Mouse (Mus musculus) C2C12 (cell line): ENCODE data around the gene Tbcd.

Experiments
- CEBPB ChIP-seq: IDR thresholded peaks from one replicate; pipeline ENCODE4 v1.6.1; 2011; ENCODE audit warnings: low read depth, mild to moderate bottlenecking, control low read depth, moderate library complexity
- CTCF ChIP-seq: IDR thresholded peaks from one replicate; pipeline ENCODE4 v1.5.1; 2011; ENCODE audit not compliant: control insufficient read depth, insufficient read depth, insufficient read length
- FOSL1 ChIP-seq: IDR thresholded peaks from one replicate; pipeline ENCODE4 v1.8.0; 2011; ENCODE audit warnings: mild to moderate bottlenecking, low read length; ENCODE audit not compliant: poor library complexity, insufficient read depth, severe bottlenecking
- MAX ChIP-seq: IDR thresholded peaks from one replicate; pipeline ENCODE4 v1.6.1; 2011; ENCODE audit warnings: mild to moderate bottlenecking, control low read depth
- MYOD1 ChIP-seq: IDR thresholded peaks from one replicate; pipeline ENCODE4 v1.6.1; 2011; ENCODE audit warnings: low read depth; ENCODE audit not compliant: control insufficient read depth, insufficient read length
- MYOG ChIP-seq: IDR thresholded peaks from one replicate; pipeline ENCODE4 v1.6.1; 2011; ENCODE audit not compliant: control insufficient read depth, insufficient read length; ENCODE audit errors: extremely low read depth
- USF1 ChIP-seq: IDR thresholded peaks from one replicate; pipeline ENCODE4 v1.6.1; 2011; ENCODE audit warnings: low read depth, mild to moderate bottlenecking, control low read depth, moderate library complexity

DNA sequence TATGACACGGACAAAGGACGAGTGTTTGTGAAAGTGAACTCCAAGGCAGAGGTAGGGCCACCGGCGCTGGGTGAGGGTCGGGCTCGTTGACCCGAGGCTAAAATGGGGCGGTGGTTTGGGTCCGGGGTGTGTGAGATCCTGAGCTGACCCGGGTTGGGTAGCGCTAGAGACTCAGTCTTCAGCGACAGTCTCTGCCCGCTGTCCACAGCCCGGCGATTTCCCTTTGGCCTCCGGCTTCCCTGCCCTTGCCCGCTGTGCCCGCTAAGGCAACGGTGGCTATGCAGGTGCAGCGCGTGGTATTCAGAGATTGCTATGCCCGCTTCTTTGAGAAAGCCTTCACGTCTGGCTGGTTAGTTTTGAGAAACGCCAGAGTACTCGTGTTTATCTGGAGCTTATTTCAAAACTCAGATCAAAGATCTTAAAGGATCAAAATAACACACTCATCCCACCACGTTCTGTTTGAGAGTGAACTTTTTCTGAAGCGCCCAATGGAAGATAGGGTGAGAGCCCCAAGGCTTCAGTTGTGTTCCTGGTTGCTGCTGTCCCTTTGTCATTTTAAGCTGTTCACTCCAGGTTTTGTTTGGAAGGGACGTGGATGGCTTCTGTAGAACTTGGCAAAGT lies 30.1 kb upstream of the Tbcd start:
- TF ChIP-seq CTCF: no peak
- no peak for TF ChIP-seq USF1
- TF ChIP-seq MYOG: no peak
- TF ChIP-seq MYOD1: no peak
- TF ChIP-seq CEBPB: no peak
- TF ChIP-seq MAX: no peak
- TF ChIP-seq FOSL1: no peak
